Mouse (Mus musculus) myocyte (in vitro differentiated cells): ENCODE results near the gene Nxpe4.

ENCODE experiments used
- E2F4 ChIP-seq: IDR thresholded peaks from one replicate; pipeline ENCODE4 v1.6.1; 2011; ENCODE audit warnings: mild to moderate bottlenecking, control low read depth, moderate library complexity; ENCODE audit not compliant: insufficient read depth
- POLR2A ChIP-seq: IDR thresholded peaks from one replicate; pipeline ENCODE4 v1.6.1; 2011; ENCODE audit warnings: low read depth, mild to moderate bottlenecking, control low read depth, moderate library complexity; ENCODE audit not compliant: insufficient read length
- POLR2AphosphoS2 ChIP-seq: IDR thresholded peaks from one replicate; pipeline ENCODE4 v1.6.1; 2011; ENCODE audit warnings: low read depth, control low read depth; ENCODE audit not compliant: insufficient read length
- TCF12 ChIP-seq: IDR thresholded peaks from one replicate; pipeline ENCODE4 v1.6.1; 2011; ENCODE audit warnings: mild to moderate bottlenecking, control low read depth; ENCODE audit not compliant: poor library complexity, insufficient read depth, severe bottlenecking

DNA sequence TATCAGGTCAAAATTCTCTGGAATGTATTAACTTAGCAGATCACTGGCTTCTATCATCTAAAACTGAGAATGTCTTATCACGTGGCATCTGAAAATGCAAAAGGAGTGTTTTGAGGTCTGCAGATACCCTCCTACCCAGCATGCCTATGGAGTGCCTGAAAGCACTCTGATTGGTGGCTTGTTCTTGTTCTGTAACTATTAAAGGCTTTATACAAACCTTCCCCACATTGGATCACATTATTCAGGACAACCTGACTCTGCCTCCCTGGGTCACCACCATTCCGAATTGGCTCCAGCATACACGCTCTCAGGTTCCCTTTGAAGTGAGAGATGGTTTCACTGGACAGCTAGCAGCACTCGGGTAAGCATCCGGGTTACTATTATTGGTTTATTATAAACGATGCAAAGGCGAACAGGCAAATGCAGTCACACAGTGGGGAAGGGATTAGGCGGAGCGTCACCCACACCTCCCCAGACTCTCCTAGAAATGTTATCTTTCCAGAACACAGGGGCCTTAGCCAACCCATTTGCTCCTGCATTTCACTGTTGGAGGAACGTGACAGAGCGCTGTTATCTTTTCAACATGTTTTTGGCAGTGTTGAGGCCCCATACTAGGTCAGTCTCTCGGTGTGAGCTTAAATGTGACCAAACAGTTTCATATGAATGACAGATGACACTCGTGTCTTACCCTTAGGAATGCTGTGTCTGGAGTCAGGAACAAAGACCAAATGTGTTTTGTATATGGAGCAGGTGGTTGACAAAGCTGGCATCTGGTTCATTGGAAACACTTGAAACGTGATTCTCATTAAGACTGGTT is 200.2 kb downstream of the Nxpe4 start:
- TF ChIP-seq POLR2A (no peak), TCF12 (no peak), POLR2AphosphoS2 (no peak), E2F4 (no peak)
